Mouse (Mus musculus) heart, postnatal 0 days (tissue): ENCODE data around the gene Maml3.

Experiments used
- CTCF ChIP-seq: IDR thresholded peaks from 2 replicates; pipeline ENCODE4 v1.5.1; 2016; ENCODE audit warnings: antibody characterized with exemption, control low read depth, low read depth
- EP300 ChIP-seq: IDR thresholded peaks from 2 replicates; pipeline ENCODE4 v1.6.1; 2016; ENCODE audit warnings: antibody characterized with exemption, low read depth

- TF ChIP-seq CTCF (no peak), EP300 (no peak)
Observed at GRCm38 (mm10) chr3:51726257-51726656, 378.6 kb downstream of the Maml3 start.
